Mouse (Mus musculus) liver, embryonic 14.5 days (tissue): Measurements from ENCODE around the gene Cryz.

ENCODE experiments used
- CTCF ChIP-seq: IDR thresholded peaks from 2 replicates; pipeline ENCODE4 v1.5.1; 2016; ENCODE audit warnings: antibody characterized with exemption, low read depth, control low read depth
- EP300 ChIP-seq: IDR thresholded peaks from 2 replicates; pipeline ENCODE4 v1.6.1; 2016; ENCODE audit warnings: antibody characterized with exemption, low read depth

DNA sequence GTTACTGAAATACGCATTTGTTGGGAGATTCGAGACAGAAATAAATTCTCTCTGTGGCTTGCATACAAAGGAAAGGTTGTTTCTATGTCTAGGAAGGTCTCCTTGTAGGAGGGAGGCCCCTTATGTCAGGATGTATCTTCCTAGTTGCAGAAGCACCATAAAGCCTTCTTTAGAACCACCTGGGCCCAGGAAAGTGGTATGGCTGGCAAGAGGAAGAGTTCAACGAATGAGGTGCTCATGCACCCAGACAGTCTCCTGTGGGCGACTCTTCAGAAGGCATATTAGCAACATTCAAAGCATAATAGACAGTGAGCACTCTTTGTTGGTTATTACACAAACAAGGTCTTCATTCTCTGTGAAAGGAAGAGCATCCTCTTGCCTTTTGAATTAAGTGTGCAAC is 68.1 kb downstream of the Cryz start:
- TF ChIP-seq CTCF = no peak
- TF ChIP-seq EP300 = no peak
